8 mouse cellular contexts compared by ENCODE assay signal in the genomic region with DNA sequence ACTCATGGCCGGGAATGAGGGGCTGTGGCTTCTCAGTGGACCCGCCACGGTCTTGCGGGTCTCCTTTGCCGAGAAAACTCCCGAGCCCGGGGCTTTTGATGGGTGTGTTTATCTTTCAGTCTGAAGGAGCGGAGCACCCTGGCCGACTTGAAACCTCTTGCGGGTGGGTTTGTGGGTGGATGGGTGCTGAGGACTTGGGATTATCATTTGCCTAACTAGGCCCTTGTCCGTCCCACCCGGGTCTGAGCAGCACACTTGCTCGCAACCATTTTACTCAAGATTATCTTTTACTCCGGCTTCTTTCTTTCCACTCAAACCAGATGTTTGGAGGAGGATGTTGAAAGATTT. TPM values are rescaled to one million over a fixed set of nuclear protein-coding genes. Genes with fewer than 3 reads are reported as not detected.
DNase-seq lines count a peak whose midpoint lies in the region; ATAC-seq and TF ChIP-seq lines count a peak whose summit lies in the region.

No protein-coding gene starts in this region.

- H3K4me1 ChIP-seq in erythroblast, embryonic 14.5 days (ENCODE audit: control insufficient read depth) = peaks cover 51% of the 10 kb centered on the region
- H3K4me1 ChIP-seq in thymus, adult 2 months (replicated peaks; ENCODE audit: control insufficient read depth, insufficient read depth, low read length) = peaks cover 10% of the 10 kb centered on the region
- peaks cover 15% of the 10 kb centered on the region for H3K4me1 ChIP-seq in liver, adult 2 months (ENCODE audit: control insufficient read depth, insufficient read depth, low read length)

- no peak for TF ChIP-seq CTCF in thymus, adult 2 months (IDR thresholded peaks at IDR 0.05; ENCODE audit: borderline replicate concordance, control insufficient read depth, extremely low read depth, insufficient read depth, low read length, poor library complexity)
- no peak for TF ChIP-seq CTCF in liver, adult 2 months (IDR thresholded peaks at IDR 0.05; ENCODE audit: low read depth, low read length)

- peaks cover 20% of the 10 kb centered on the region for H3K79me2 ChIP-seq in liver, adult 2 months (ENCODE audit: control insufficient read depth, insufficient read depth, low read length)

- H3K9me3 ChIP-seq in erythroblast, embryonic 14.5 days (ENCODE audit: control insufficient read depth, low read length) = no peaks in the 10 kb centered on the region

- 2% methylated on average over 14 of the region's 14 CpGs for WGBS in thymus, adult 2 months
- WGBS in liver, adult 2 months = 8% methylated on average over 14 of the region's 14 CpGs

- H3K36me3 ChIP-seq in erythroblast, embryonic 14.5 days (ENCODE audit: control insufficient read depth) = peaks cover 4% of the 10 kb centered on the region
- no peaks in the 10 kb centered on the region for H3K36me3 ChIP-seq in thymus, adult 2 months (ENCODE audit: control insufficient read depth, insufficient read depth, low read length)
- peaks cover 2% of the 10 kb centered on the region; the same call in 1 of the 2 replicates for H3K36me3 ChIP-seq in liver, adult 2 months (ENCODE audit: control insufficient read depth, insufficient read depth, low read length)

- TF ChIP-seq POLR2A in thymus, adult 2 months (IDR thresholded peaks at IDR 0.05; ENCODE audit: control insufficient read depth, extremely low read depth, insufficient read depth, low read length, poor library complexity) = no peak
- TF ChIP-seq POLR2A in liver, adult 2 months (IDR thresholded peaks at IDR 0.05; ENCODE audit: extremely low read depth, insufficient read depth, low read length) = no peak

- no peaks in the 10 kb centered on the region for H3K27me3 ChIP-seq in erythroblast, embryonic 14.5 days (ENCODE audit: control insufficient read depth)
- no peaks in the 10 kb centered on the region for H3K27me3 ChIP-seq in thymus, adult 2 months (ENCODE audit: control insufficient read depth, insufficient read depth, low read length)
- no peaks in the 10 kb centered on the region for H3K27me3 ChIP-seq in liver, adult 2 months (ENCODE audit: control insufficient read depth, insufficient read depth, low read length)

- no peak for DNase-seq in thymus, adult 2 months
- DNase-seq in thymus, postnatal 10 days (ENCODE audit: low spot score in 2 of 2) = no peak
- no peak for DNase-seq in liver, adult 2 months (ENCODE audit: extremely low read depth, low read depth, low spot score)
- DNase-seq in ovary, postnatal 10 days (ENCODE audit: low spot score) = no peak
- DNase-seq in adrenal gland, postnatal 14 days = no peak
- DNase-seq in kidney, postnatal 14 days = no peak

- H3K4me3 ChIP-seq in erythroblast, embryonic 14.5 days (replicated peaks) = peak overlapping the region; percentile 87
- H3K4me3 ChIP-seq in thymus, adult 2 months (ENCODE audit: control insufficient read depth, insufficient read depth, low read length) = peak overlapping the region; percentile 84
- peak overlapping the region; percentile 99 for H3K4me3 ChIP-seq in liver, adult 2 months (ENCODE audit: insufficient read depth, low read depth, low read length)

- H3K27ac ChIP-seq in thymus, adult 2 months (ENCODE audit: control insufficient read depth, insufficient read depth, low read length) = no peak overlapping the region
- peak overlapping the region; percentile 76 for H3K27ac ChIP-seq in liver, adult 2 months (replicated peaks; ENCODE audit: insufficient read depth, low read depth, low read length)

- ATAC-seq in erythroblast, adult 5-6 weeks (replicated peaks; ENCODE audit: low FRiP score, poor library complexity, severe bottlenecking) = no peak

- H3K9ac ChIP-seq in liver, adult 2 months (ENCODE audit: low read depth, low read length) = peak overlapping the region; percentile 100

RNA-seq across cellular contexts. Expression of gene Ick, which starts 4.5 kb away (rescaled TPM):
- 0.35 and 0.62 TPM in 2 replicates for polyA plus RNA-seq in erythroblast, embryonic 14.5 days (2012)
- 5.4 and 13.8 TPM in 2 replicates for total RNA-seq in erythroblast, adult 5-6 weeks (2015; ENCODE audit: low replicate concordance)
- total RNA-seq in erythroblast, adult 5-6 weeks (2017; ENCODE audit: low replicate concordance) = 9.5 and 14.8 TPM in 2 replicates
- 14.5 and 16.5 TPM in 2 replicates for polyA plus RNA-seq in thymus, adult 2 months (2012; rRNA removed)
- 10.2 and 10.9 TPM in 2 replicates for total RNA-seq in liver, adult 2 months (2014; rRNA removed)
- 7.3 and 7.5 TPM in 2 replicates for polyA plus RNA-seq in liver, adult 2 months (2012; rRNA removed)
- total RNA-seq in adrenal gland, postnatal 14 days (2021) = 20.2 and 21.8 TPM in 2 replicates

RNA-seq across cellular contexts. Expression of gene Fbxo9, which starts 4.6 kb away (rescaled TPM):
- polyA plus RNA-seq in erythroblast, embryonic 14.5 days (2012) = 20.3 and 21.9 TPM in 2 replicates
- 517 and 623 TPM in 2 replicates for total RNA-seq in erythroblast, adult 5-6 weeks (2015; ENCODE audit: low replicate concordance)
- total RNA-seq in erythroblast, adult 5-6 weeks (2017; ENCODE audit: low replicate concordance) = 741 and 893 TPM in 2 replicates
- polyA plus RNA-seq in thymus, adult 2 months (2012; rRNA removed) = 99.7 and 119 TPM in 2 replicates
- 80.5 and 99.3 TPM in 2 replicates for total RNA-seq in liver, adult 2 months (2014; rRNA removed)
- polyA plus RNA-seq in liver, adult 2 months (2012; rRNA removed) = 83.4 and 107 TPM in 2 replicates
- total RNA-seq in adrenal gland, postnatal 14 days (2021) = 87.2 and 89.9 TPM in 2 replicates
